Mouse (Mus musculus): Measurements from ENCODE around the gene Gm20388. TPM values are rescaled to one million over a fixed set of nuclear protein-coding genes. Genes with fewer than 3 reads are reported as not detected.

Gm20388 gene
- polyA plus RNA-seq, 1 experiment from 2014 or later, result not detected

- H3K4me1 ChIP-seq, result peaks cover 30% of the 10 kb centered on the region
- no peak overlapping the region for H3K4me2 ChIP-seq
- no peaks in the 10 kb centered on the region for H3K9me3 ChIP-seq (replicated peaks)
- H3K4me3 ChIP-seq, result no peak overlapping the region
- H3K36me3 ChIP-seq, result peaks cover 75% of the 10 kb centered on the region
- no peak overlapping the region for H3K27ac ChIP-seq
- WGBS (ENCODE audit: insufficient replicate concordance), result 82% methylated on average over 3 of the region's 3 CpGs
- no peak overlapping the region for H3K9ac ChIP-seq
- no peaks in the 10 kb centered on the region for H3K27me3 ChIP-seq (replicated peaks)
- no peak for ATAC-seq
Measured at GRCm38 (mm10) chr8:122902581-122902980, 2991.9 kb downstream of the Gm20388 start.

- Histone ChIP-seq H3K27me3 (replicated peaks) (no peaks in the 10 kb centered on the region), H3K9me3 (replicated peaks) (no peaks in the 10 kb centered on the region), H3K36me3 (peaks cover 75% of the 10 kb centered on the region), H3K9ac (no peak overlapping the region), H3K4me2 (no peak overlapping the region), H3K4me3 (no peak overlapping the region), H3K4me1 (peaks cover 30% of the 10 kb centered on the region), H3K27ac (no peak overlapping the region)
- WGBS (ENCODE audit: insufficient replicate concordance), result 85% methylated on average over 5 of the region's 5 CpGs
- no peak for ATAC-seq
Measured at GRCm38 (mm10) chr8:122903002-122903401, 2992.4 kb downstream of the Gm20388 start.

- peaks cover 71% of the 10 kb centered on the region for H3K36me3 ChIP-seq
- no peak overlapping the region for H3K4me3 ChIP-seq
- H3K9me3 ChIP-seq (replicated peaks), result no peaks in the 10 kb centered on the region
- WGBS (ENCODE audit: insufficient replicate concordance), result 88% methylated on average over 11 of the region's 11 CpGs
- no peak overlapping the region for H3K4me2 ChIP-seq
- H3K27me3 ChIP-seq (replicated peaks), result no peaks in the 10 kb centered on the region
- H3K4me1 ChIP-seq, result peaks cover 26% of the 10 kb centered on the region
- H3K27ac ChIP-seq, result no peak overlapping the region
- no peak for ATAC-seq
- H3K9ac ChIP-seq, result no peak overlapping the region
Measured at GRCm38 (mm10) chr8:122904496-122904895, 2993.9 kb downstream of the Gm20388 start.

- Histone ChIP-seq H3K27ac (no peak overlapping the region), H3K4me2 (no peak overlapping the region), H3K4me3 (no peak overlapping the region), H3K9ac (no peak overlapping the region), H3K9me3 (replicated peaks) (no peaks in the 10 kb centered on the region), H3K27me3 (replicated peaks) (no peaks in the 10 kb centered on the region), H3K4me1 (peaks cover 26% of the 10 kb centered on the region), H3K36me3 (peaks cover 63% of the 10 kb centered on the region)
- ATAC-seq, result no peak
- WGBS (ENCODE audit: insufficient replicate concordance), result 78% methylated on average over 4 of the region's 4 CpGs
Measured at GRCm38 (mm10) chr8:122905346-122905745, 2994.7 kb downstream of the Gm20388 start.

- ATAC-seq, result peak; percentile 65
- Histone ChIP-seq H3K36me3 (peaks cover 58% of the 10 kb centered on the region), H3K9ac (no peak overlapping the region), H3K4me1 (peaks cover 26% of the 10 kb centered on the region), H3K27ac (no peak overlapping the region), H3K4me2 (no peak overlapping the region), H3K27me3 (replicated peaks) (no peaks in the 10 kb centered on the region), H3K4me3 (no peak overlapping the region), H3K9me3 (replicated peaks) (no peaks in the 10 kb centered on the region)
- 36% methylated on average over 6 of the region's 6 CpGs for WGBS (ENCODE audit: insufficient replicate concordance)
Measured at GRCm38 (mm10) chr8:122906463-122907021, 2995.9 kb downstream of the Gm20388 start.

- no peak overlapping the region for H3K4me2 ChIP-seq
- H3K9ac ChIP-seq, result no peak overlapping the region
- H3K4me1 ChIP-seq, result peaks cover 6% of the 10 kb centered on the region
- peaks cover 66% of the 10 kb centered on the region for H3K36me3 ChIP-seq
- H3K27me3 ChIP-seq (replicated peaks), result no peaks in the 10 kb centered on the region
- H3K27ac ChIP-seq, result no peak overlapping the region
- H3K9me3 ChIP-seq (replicated peaks), result no peaks in the 10 kb centered on the region
- no peak for ATAC-seq
- H3K4me3 ChIP-seq, result no peak overlapping the region
- 57% methylated on average over 3 of the region's 3 CpGs for WGBS (ENCODE audit: insufficient replicate concordance)
Measured at GRCm38 (mm10) chr8:122912150-122912549, 3001.5 kb downstream of the Gm20388 start.

GRCm38 (mm10) chr8:122912871-122913270, 3002.2 kb downstream of the Gm20388 start:
- Histone ChIP-seq H3K9me3 (replicated peaks) (no peaks in the 10 kb centered on the region), H3K27me3 (replicated peaks) (no peaks in the 10 kb centered on the region), H3K4me3 (no peak overlapping the region), H3K4me2 (no peak overlapping the region), H3K27ac (no peak overlapping the region), H3K36me3 (peaks cover 59% of the 10 kb centered on the region), H3K4me1 (peaks cover 13% of the 10 kb centered on the region), H3K9ac (no peak overlapping the region)
- WGBS (ENCODE audit: insufficient replicate concordance), result 73% methylated on average over 4 of the region's 4 CpGs
- no peak for ATAC-seq

GRCm38 (mm10) chr8:122916766-122917165, 3006.1 kb downstream of the Gm20388 start:
- Histone ChIP-seq H3K4me2 (no peak overlapping the region), H3K36me3 (peaks cover 41% of the 10 kb centered on the region), H3K9me3 (replicated peaks) (no peaks in the 10 kb centered on the region), H3K4me3 (no peak overlapping the region), H3K9ac (no peak overlapping the region), H3K27ac (no peak overlapping the region), H3K4me1 (peaks cover 52% of the 10 kb centered on the region), H3K27me3 (replicated peaks) (no peaks in the 10 kb centered on the region)
- ATAC-seq, result no peak
- WGBS (ENCODE audit: insufficient replicate concordance), result 44% methylated on average over 3 of the region's 3 CpGs

- H3K4me3 ChIP-seq, result no peak overlapping the region
- no peak overlapping the region; the same call in 1 of the 2 replicates for H3K27ac ChIP-seq
- H3K36me3 ChIP-seq, result peaks cover 34% of the 10 kb centered on the region
- H3K9ac ChIP-seq, result no peak overlapping the region
- peak; percentile 67; the same call in 1 of the 2 replicates for ATAC-seq
- no peaks in the 10 kb centered on the region for H3K27me3 ChIP-seq (replicated peaks)
- WGBS (ENCODE audit: insufficient replicate concordance), result 39% methylated on average over 11 of the region's 11 CpGs
- peaks cover 60% of the 10 kb centered on the region for H3K4me1 ChIP-seq
- no peaks in the 10 kb centered on the region for H3K9me3 ChIP-seq (replicated peaks)
- H3K4me2 ChIP-seq, result 0 out of 2 replicates have a peak overlapping the region, but pooled peaks have one; percentile 13
Measured at GRCm38 (mm10) chr8:122917531-122918392, 3007.1 kb downstream of the Gm20388 start.

- peaks cover 68% of the 10 kb centered on the region for H3K4me1 ChIP-seq
Measured at GRCm38 (mm10) chr8:122918438-122919107, 3007.9 kb downstream of the Gm20388 start.

GRCm38 (mm10) chr8:122920890-122921289, 3010.2 kb downstream of the Gm20388 start:
- no peak for ATAC-seq
- Histone ChIP-seq H3K27me3 (replicated peaks) (no peaks in the 10 kb centered on the region), H3K27ac (no peak overlapping the region), H3K9ac (no peak overlapping the region), H3K9me3 (replicated peaks) (no peaks in the 10 kb centered on the region), H3K4me1 (peaks cover 89% of the 10 kb centered on the region), H3K36me3 (peaks cover 3% of the 10 kb centered on the region), H3K4me3 (no peak overlapping the region), H3K4me2 (no peak overlapping the region)
- 81% methylated on average over 7 of the region's 7 CpGs for WGBS (ENCODE audit: insufficient replicate concordance)

More at GRCm38 (mm10) chr8:122918438-122919107, 3007.9 kb downstream of the Gm20388 start:
- Histone ChIP-seq H3K4me2 (0 out of 2 replicates have a peak overlapping the region, but pooled peaks have one; percentile 13), H3K4me3 (no peak overlapping the region), H3K27ac (no peak overlapping the region; the same call in 1 of the 2 replicates), H3K9me3 (replicated peaks) (no peaks in the 10 kb centered on the region), H3K9ac (no peak overlapping the region), H3K27me3 (replicated peaks) (no peaks in the 10 kb centered on the region), H3K36me3 (peaks cover 25% of the 10 kb centered on the region)
- ATAC-seq, result no peak
- 68% methylated on average over 7 of the region's 7 CpGs for WGBS (ENCODE audit: insufficient replicate concordance)

- Histone ChIP-seq H3K9ac (no peak overlapping the region), H3K4me3 (no peak overlapping the region), H3K27me3 (replicated peaks) (no peaks in the 10 kb centered on the region), H3K4me1 (peaks cover 90% of the 10 kb centered on the region), H3K9me3 (replicated peaks) (no peaks in the 10 kb centered on the region), H3K36me3 (peaks cover 11% of the 10 kb centered on the region), H3K27ac (no peak overlapping the region), H3K4me2 (no peak overlapping the region)
- ATAC-seq, result no peak
- 68% methylated on average over 3 of the region's 3 CpGs for WGBS (ENCODE audit: insufficient replicate concordance)
Measured at GRCm38 (mm10) chr8:122922945-122923344, 3012.3 kb downstream of the Gm20388 start.

Measured in liver, embryonic 12.5 days (tissue).